Mouse (Mus musculus): ENCODE results near the gene Ccdc125. TPM values are rescaled to one million over a fixed set of nuclear protein-coding genes. Genes with fewer than 3 reads are reported as not detected.

The Ccdc125 gene
- polyA plus RNA-seq, 1 experiment: 0.89 TPM

Other genes with a start within 250 kb of the Ccdc125 start
- gene Naip1, start 216.8 kb upstream of the Ccdc125 start, polyA plus RNA-seq (2012; rRNA removed): 18.6 and 19.6 TPM in 2 replicates
- gene Gtf2h2, start 177.1 kb upstream of the Ccdc125 start, polyA plus RNA-seq (2012; rRNA removed): 15.4 and 21.1 TPM in 2 replicates
- 31.6 and 48.4 TPM in 2 replicates for gene Ocln, start 117.0 kb upstream of the Ccdc125 start, polyA plus RNA-seq (2012; rRNA removed)
- gene Marveld2, start 52.7 kb upstream of the Ccdc125 start, polyA plus RNA-seq (2012; rRNA removed): 22.9 and 25.8 TPM in 2 replicates
- gene Ak6, start 18.7 kb upstream of the Ccdc125 start, polyA plus RNA-seq (2012; rRNA removed): 45.5 and 46.5 TPM in 2 replicates
- gene Rad17, start 18.7 kb upstream of the Ccdc125 start, polyA plus RNA-seq (2012; rRNA removed): 3.2 and 3.6 TPM in 2 replicates
- gene Taf9, start 18.1 kb upstream of the Ccdc125 start, polyA plus RNA-seq (2012; rRNA removed): 1.4 and 1.9 TPM in 2 replicates
- 12.5 and 13.9 TPM in 2 replicates for gene Cdk7, start 61.2 kb downstream of the Ccdc125 start, polyA plus RNA-seq (2012; rRNA removed)
- gene Mrps36, start 74.9 kb downstream of the Ccdc125 start, polyA plus RNA-seq (2012; rRNA removed): 76.6 and 88.6 TPM in 2 replicates
- 1.8 and 2.4 TPM in 2 replicates for gene Cenph, start 106.2 kb downstream of the Ccdc125 start, polyA plus RNA-seq (2012; rRNA removed)
- gene Ccnb1, start 116.9 kb downstream of the Ccdc125 start, polyA plus RNA-seq (2012; rRNA removed): 35.5 and 37.9 TPM in 2 replicates
- gene Slc30a5, start 163.7 kb downstream of the Ccdc125 start, polyA plus RNA-seq (2012; rRNA removed): 38.8 and 49.6 TPM in 2 replicates

All from large intestine, adult 2 months (tissue).